ENCODE assay signal across 19 mouse cellular contexts in genomic region chr5:144183248-144183559, GRCm38 (mm10). TPM values are rescaled to one million over a fixed set of nuclear protein-coding genes. Genes with fewer than 3 reads are reported as not detected.
DNase-seq lines count a peak whose midpoint lies in the region; ATAC-seq and TF ChIP-seq lines count a peak whose summit lies in the region.
"Had no signal": no experiment of that assay in that cellular context is flagged by ENCODE, and none has a peak within 500 bp of the region (broad histone marks: within the 10 kb centered on the region; RNA-seq: fewer than 3 reads in every experiment).

No protein-coding gene starts in this region.

- no peak overlapping the region for H3K27ac ChIP-seq in heart, embryonic 16.5 days (ENCODE audit: low read length)
- no peak overlapping the region for H3K27ac ChIP-seq in intestine, embryonic 15.5 days
- H3K27ac ChIP-seq: forebrain, embryonic 10.5 days; hindbrain, embryonic 15.5 days; midbrain, embryonic 15.5 days had no signal

- no peak overlapping the region for H3K9ac ChIP-seq in heart, embryonic 16.5 days (ENCODE audit: low read length)
- H3K9ac ChIP-seq in intestine, embryonic 15.5 days = no peak overlapping the region
- H3K9ac ChIP-seq: forebrain, postnatal 0 days; hindbrain, embryonic 15.5 days; midbrain, embryonic 15.5 days had no signal

- peaks cover 10% of the 10 kb centered on the region for H3K4me1 ChIP-seq in heart, embryonic 16.5 days (ENCODE audit: control insufficient read depth, insufficient read depth, low read length)
- peaks cover 80% of the 10 kb centered on the region for H3K4me1 ChIP-seq in E14TG2a.4 (replicated peaks; ENCODE audit: low read depth, low read length)
- peaks cover 7% of the 10 kb centered on the region for H3K4me1 ChIP-seq in intestine, embryonic 15.5 days (replicated peaks)
- H3K4me1 ChIP-seq: forebrain, embryonic 10.5 days; hindbrain, embryonic 15.5 days; midbrain, embryonic 15.5 days had no signal

- 0 out of 2 replicates have a peak overlapping the region, but pooled peaks have one; percentile 17 for H3K4me2 ChIP-seq in heart, embryonic 16.5 days (ENCODE audit: low read depth, low read length)
- H3K4me2 ChIP-seq in intestine, embryonic 15.5 days (replicated peaks) = 0 out of 2 replicates have a peak overlapping the region, but pooled peaks have one; percentile 7
- H3K4me2 ChIP-seq: hindbrain, embryonic 15.5 days; midbrain, embryonic 15.5 days had no signal

- no peak overlapping the region for H3K4me3 ChIP-seq in heart, embryonic 16.5 days (ENCODE audit: low read length)
- peak overlapping the region; percentile 57 for H3K4me3 ChIP-seq in E14TG2a.4 (replicated peaks; ENCODE audit: low read length)
- H3K4me3 ChIP-seq in intestine, embryonic 15.5 days (replicated peaks) = no peak overlapping the region
- H3K4me3 ChIP-seq: forebrain, embryonic 10.5 days; hindbrain, embryonic 15.5 days; megakaryocyte, embryonic 14.5 days; midbrain, embryonic 15.5 days; myocyte had no signal

- no peak for TF ChIP-seq CTCF in E14TG2a.4 (conservative IDR thresholded peaks at IDR 0.05; ENCODE audit: low read length)

- 31% methylated on average over 8 of the region's 8 CpGs for WGBS in heart, embryonic 16.5 days
- WGBS in intestine, embryonic 15.5 days = 43% methylated on average over 8 of the region's 8 CpGs

- H3K27me3 ChIP-seq in heart, embryonic 16.5 days (ENCODE audit: control insufficient read depth, insufficient read depth, low read length) = no peaks in the 10 kb centered on the region
- H3K27me3 ChIP-seq in E14TG2a.4 (ENCODE audit: insufficient read depth, low read length) = no peaks in the 10 kb centered on the region
- no peaks in the 10 kb centered on the region for H3K27me3 ChIP-seq in intestine, embryonic 15.5 days (replicated peaks)
- H3K27me3 ChIP-seq: hindbrain, embryonic 15.5 days; megakaryocyte, embryonic 14.5 days; midbrain, embryonic 15.5 days had no signal

- ATAC-seq in heart, embryonic 16.5 days (replicated peaks; ENCODE audit: extremely low read depth, insufficient read depth, low FRiP score) = no peak; the same call in 1 of the 2 replicates
- peak; percentile 58 for ATAC-seq in intestine, embryonic 15.5 days
- no peak for ATAC-seq in megakaryocyte, adult 5-6 weeks (ENCODE audit: poor library complexity, severe bottlenecking)
- ATAC-seq: forebrain, postnatal 0 days; midbrain, embryonic 15.5 days had no signal

- intact Hi-C loops in heart, postnatal 14 days (cut with DNase I) = no loop called here

- H3K36me3 ChIP-seq in heart, embryonic 16.5 days (ENCODE audit: control insufficient read depth, insufficient read depth) = peaks cover 9% of the 10 kb centered on the region
- H3K36me3 ChIP-seq in E14TG2a.4 (ENCODE audit: insufficient read depth, low read length) = peaks cover 76% of the 10 kb centered on the region
- peaks cover 13% of the 10 kb centered on the region for H3K36me3 ChIP-seq in intestine, embryonic 15.5 days

- DNase-seq in cerebellum, adult 9-11 months = peak; percentile 28
- no peak for DNase-seq in cerebellum, adult 9-10 months
- DNase-seq in heart, postnatal 14 days = no peak
- DNase-seq in frontal cortex, adult 2 months (ENCODE audit: extremely low spot score in 1 of 2, low spot score in 1 of 2) = no peak
- DNase-seq: cerebellum, adult 18-20 months; forebrain, postnatal 0 days; heart, postnatal 10 days; kidney, adult 18-20 months; thymus, adult 18-20 months had no signal

- no peaks in the 10 kb centered on the region for H3K9me3 ChIP-seq in heart, embryonic 16.5 days (replicated peaks; ENCODE audit: control insufficient read depth, low read length)
- no peaks in the 10 kb centered on the region for H3K9me3 ChIP-seq in E14TG2a.4 (ENCODE audit: low read length)
- no peaks in the 10 kb centered on the region for H3K9me3 ChIP-seq in intestine, embryonic 15.5 days
- H3K9me3 ChIP-seq: forebrain, embryonic 10.5 days; hindbrain, embryonic 15.5 days; megakaryocyte, embryonic 14.5 days; midbrain, embryonic 15.5 days had no signal

RNA-seq across cellular contexts. Expression of gene Bhlha15, which starts 6.9 kb away (rescaled TPM):
- 0.17 and 0.18 TPM in 2 replicates for polyA plus RNA-seq in heart, embryonic 16.5 days (2015; fragmentation: Nextera tagmentation; extraction: Ambion mirVana)
- total RNA-seq in heart, postnatal 14 days (2021) = not detected
- 7.6 and 15.3 TPM in 2 replicates for polyA plus RNA-seq in intestine, embryonic 15.5 days (2015; fragmentation: Nextera tagmentation; extraction: Ambion mirVana)
- total RNA-seq in megakaryocyte, adult 5-6 weeks (2015) = 0.07 and 0.16 TPM in 2 replicates
- 0.07 TPM in 1 of 2 replicates, not detected in the other for total RNA-seq in megakaryocyte, adult 5-6 weeks (2017)
- 0.04 and 0.11 TPM in 2 replicates for polyA plus RNA-seq in frontal cortex, adult 2 months (2012; rRNA removed)
- total RNA-seq: forebrain, postnatal 0 days; gastrocnemius, adult 18-20 months; heart, postnatal 10 days had no signal
- polyA plus RNA-seq: forebrain, postnatal 0 days had no signal

RNA-seq across cellular contexts. Expression of gene Tecpr1, which starts 40.2 kb away (rescaled TPM):
- 18.3 and 19.7 TPM in 2 replicates for polyA plus RNA-seq in heart, embryonic 16.5 days (2015; fragmentation: Nextera tagmentation; extraction: Ambion mirVana)
- 10 to 100 TPM; 29.5 to 34.7 TPM for total RNA-seq in heart, postnatal 14 days (2021)
- 17.3 and 19.9 TPM in 2 replicates for polyA plus RNA-seq in intestine, embryonic 15.5 days (2015; fragmentation: Nextera tagmentation; extraction: Ambion mirVana)
- total RNA-seq in megakaryocyte, adult 5-6 weeks (2015) = 6.0 and 9.8 TPM in 2 replicates
- total RNA-seq in megakaryocyte, adult 5-6 weeks (2017) = 8.0 and 13.0 TPM in 2 replicates
- polyA plus RNA-seq in frontal cortex, adult 2 months (2012; rRNA removed) = 69.5 and 71.7 TPM in 2 replicates
